Mouse (Mus musculus) limb, embryonic 14.5 days (tissue): Measurements from ENCODE around the gene Pakap. TPM values are rescaled to one million over a fixed set of nuclear protein-coding genes. Genes with fewer than 3 reads are reported as not detected.

ENCODE experiments used
- ATAC-seq: fragments of 200-750 bp; cut with Nextera tagmentation; 2 replicates; pipeline ENCODE4 v1.8.0; 2017; ENCODE audit warnings: low read depth, moderate number of reproducible peaks, moderate TSS enrichment; ENCODE audit not compliant: low FRiP score
- DNase-seq: peaks from one replicate; pipeline ENCODE4 v3.0.0-alpha.2; 2015; ENCODE audit warnings: low spot score
- H3K27ac ChIP-seq: fragments of 300-500 bp; sonication (generic); replicated peaks from 2 replicates; pipeline ENCODE4 v1.5.1; 2014; ENCODE audit warnings: low read depth, mild to moderate bottlenecking, low read length, moderate library complexity, mixed read lengths
- H3K27me3 ChIP-seq: fragments of 300-500 bp; sonication (generic); 2 replicates; pipeline ENCODE4 v1.6.1; 2014; ENCODE audit warnings: low read length, mixed read lengths; ENCODE audit not compliant: control insufficient read depth, insufficient read depth
- H3K36me3 ChIP-seq: fragments of 300-500 bp; sonication (generic); 2 replicates; pipeline ENCODE4 v1.6.1; 2014; ENCODE audit warnings: mild to moderate bottlenecking, low read length, moderate library complexity, mixed read lengths; ENCODE audit not compliant: control insufficient read depth, insufficient read depth
- H3K4me1 ChIP-seq: fragments of 300-500 bp; sonication (generic); 2 replicates; pipeline ENCODE4 v1.6.1; 2014; ENCODE audit warnings: antibody characterized with exemption, low read length, mixed read lengths; ENCODE audit not compliant: control insufficient read depth, insufficient read depth
- H3K4me2 ChIP-seq: fragments of 300-500 bp; sonication (generic); replicated peaks from 2 replicates; pipeline ENCODE4 v1.6.1; 2014; ENCODE audit warnings: low read depth, mild to moderate bottlenecking, low read length, moderate library complexity; ENCODE audit not compliant: severe bottlenecking
- H3K4me3 ChIP-seq: fragments of 300-500 bp; sonication (generic); replicated peaks from 2 replicates; pipeline ENCODE4 v1.5.1; 2014; ENCODE audit warnings: low read length
- H3K9ac ChIP-seq: fragments of 300-500 bp; sonication (generic); 2 replicates; pipeline ENCODE4 v1.6.1; 2014; ENCODE audit warnings: mild to moderate bottlenecking, low read depth, low read length, moderate library complexity; ENCODE audit not compliant: severe bottlenecking
- H3K9me3 ChIP-seq: fragments of 300-500 bp; sonication (generic); 2 replicates; pipeline ENCODE4 v1.6.1; 2016; ENCODE audit warnings: low read length; ENCODE audit not compliant: control insufficient read depth
- POLR2A ChIP-seq: fragments of 200-500 bp; IDR thresholded peaks from 2 replicates; pipeline ENCODE4 v1.8.0; 2012; ENCODE audit warnings: inconsistent platforms, mild to moderate bottlenecking, moderate library complexity, borderline replicate concordance; ENCODE audit not compliant: insufficient read depth, insufficient read length; ENCODE audit errors: extremely low read depth
- WGBS: fragments of 180-500 bp; shearing (Covaris S2); extraction: QIAGEN DNeasy Blood & Tissue Kit; methylation state at CpG from one replicate; pipeline ENCODE4 v1.1.7; 2014; 5-methylcytosine and 5-hydroxymethylcytosine counted together
- polyA plus RNA-seq, 2 experiments: library from polyadenylated mRNA; depleted of rRNA in 1 of 2; stranded (reverse) in 1 of 2; unstranded in 1 of 2; fragments of >200 nt; fragmentation: Nextera tagmentation in 1 of 2; extraction: Ambion mirVana in 1 of 2; gene quantifications; 2 replicates each; pipeline versions ENCODE4 v1.2.1 to v1.2.3; 2012 to 2014

Gene Pakap
- polyA plus RNA-seq, 2 experiments: 6.4 to 26.9 TPM

DNA sequence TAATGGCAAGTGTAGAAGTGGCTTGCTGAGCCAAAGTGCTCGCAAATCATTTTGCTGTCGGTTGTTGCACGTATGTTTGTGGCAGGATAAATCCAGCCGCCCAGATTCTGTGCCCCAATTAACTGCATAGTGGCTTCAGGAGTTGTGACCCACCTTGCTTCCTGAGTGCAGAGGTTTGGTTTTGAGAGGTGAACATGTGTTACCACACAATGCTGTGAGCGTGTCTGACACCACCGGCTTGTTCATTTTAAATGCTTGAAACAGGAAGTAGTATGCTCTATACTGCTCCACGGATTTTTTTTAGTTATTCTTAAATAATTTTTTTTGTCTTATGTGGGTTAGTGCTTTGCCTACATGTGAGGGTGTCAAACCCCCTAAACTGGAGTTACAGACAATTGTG lies 264.3 kb downstream of the Pakap start:
- Histone ChIP-seq H3K4me1 (peaks cover 6% of the 10 kb centered on the region; the same call in 1 of the 2 replicates), H3K9me3 (no peaks in the 10 kb centered on the region), H3K36me3 (no peaks in the 10 kb centered on the region), H3K27ac (no peak overlapping the region), H3K9ac (no peak overlapping the region), H3K27me3 (no peaks in the 10 kb centered on the region), H3K4me2 (no peak overlapping the region), H3K4me3 (no peak overlapping the region)
- DNase-seq (no peak), ATAC-seq (no peak)
- 15% methylated on average over 7 of the region's 7 CpGs for WGBS
- no peak for TF ChIP-seq POLR2A

DNA sequence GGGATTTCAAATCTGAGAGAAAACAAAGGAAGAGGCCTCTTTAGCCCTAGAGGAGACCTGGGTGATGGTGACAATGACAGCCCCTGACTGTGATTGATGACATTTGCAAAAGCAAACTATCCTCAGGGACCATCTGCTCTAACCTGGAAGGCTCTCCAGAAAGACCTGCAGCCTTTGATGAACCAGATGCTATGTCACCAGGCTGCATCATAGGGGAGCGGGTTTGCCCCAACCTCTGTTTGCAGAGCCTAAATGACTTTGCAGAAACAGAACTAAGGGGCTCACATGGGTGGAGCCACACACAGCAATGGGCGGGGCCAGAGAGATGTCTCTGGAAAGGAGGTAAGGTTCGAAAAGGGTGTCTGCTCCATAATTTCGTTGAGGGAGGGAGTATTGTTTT lies 265.1 kb downstream of the Pakap start:
- DNase-seq (no peak), ATAC-seq (no peak)
- H3K36me3 ChIP-seq: no peaks in the 10 kb centered on the region
- no peaks in the 10 kb centered on the region for H3K27me3 ChIP-seq
- 64% methylated on average over 4 of the region's 4 CpGs for WGBS
- no peak overlapping the region for H3K27ac ChIP-seq
- H3K9ac ChIP-seq: no peak overlapping the region
- no peak overlapping the region for H3K4me3 ChIP-seq
- H3K9me3 ChIP-seq: no peaks in the 10 kb centered on the region
- no peak overlapping the region for H3K4me2 ChIP-seq
- TF ChIP-seq POLR2A: no peak
- H3K4me1 ChIP-seq: peaks cover 6% of the 10 kb centered on the region; the same call in 1 of the 2 replicates

DNA sequence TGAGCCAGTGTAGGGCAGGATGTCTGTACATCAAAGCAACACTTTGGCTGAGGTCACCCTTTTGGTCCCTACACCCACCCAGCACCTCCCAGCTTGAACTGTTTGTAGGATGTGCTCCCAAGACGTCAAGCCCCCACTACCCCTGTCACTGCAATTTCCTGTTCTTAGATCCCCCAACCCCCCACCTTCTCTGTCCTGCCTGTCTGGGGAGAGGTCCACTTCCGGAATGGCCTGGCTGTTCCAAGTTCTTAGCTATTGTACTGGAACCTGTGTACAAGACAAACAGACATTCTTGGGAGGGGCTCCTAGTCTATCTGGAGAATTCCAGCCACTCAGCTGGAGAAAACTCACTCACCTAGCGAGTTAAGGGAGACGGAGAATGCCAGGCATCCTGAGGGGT lies 266.2 kb downstream of the Pakap start:
- H3K9ac ChIP-seq: no peak overlapping the region
- peaks cover 6% of the 10 kb centered on the region; the same call in 1 of the 2 replicates for H3K4me1 ChIP-seq
- H3K9me3 ChIP-seq: no peaks in the 10 kb centered on the region
- no peak overlapping the region for H3K4me3 ChIP-seq
- DNase-seq: no peak
- no peak for TF ChIP-seq POLR2A
- no peaks in the 10 kb centered on the region for H3K27me3 ChIP-seq
- H3K36me3 ChIP-seq: no peaks in the 10 kb centered on the region
- WGBS: 44% methylated on average over 4 of the region's 4 CpGs
- no peak overlapping the region for H3K27ac ChIP-seq
- H3K4me2 ChIP-seq: no peak overlapping the region
- no peak for ATAC-seq

DNA sequence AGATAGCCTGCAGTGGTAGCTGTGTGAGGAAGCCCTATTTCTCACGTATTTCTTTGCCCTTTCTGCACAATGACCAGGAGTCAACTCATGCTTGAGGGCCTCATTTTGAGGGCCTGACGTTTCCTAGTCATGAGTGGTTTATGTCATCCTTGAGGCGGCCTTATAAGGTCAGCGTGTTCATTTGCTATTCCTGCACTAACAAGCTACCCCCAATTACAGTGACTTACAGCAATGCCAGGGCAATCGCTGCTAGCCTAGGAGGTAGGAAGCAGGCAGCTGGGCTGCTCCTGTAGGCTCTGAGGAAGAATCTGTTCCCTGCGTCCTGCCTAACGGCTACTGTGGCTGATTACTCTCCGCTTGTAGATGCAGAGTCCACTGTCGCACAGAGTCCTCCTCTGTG lies 269.1 kb downstream of the Pakap start:
- Histone ChIP-seq H3K4me1 (peaks cover 6% of the 10 kb centered on the region; the same call in 1 of the 2 replicates), H3K9ac (no peak overlapping the region), H3K36me3 (no peaks in the 10 kb centered on the region), H3K4me2 (no peak overlapping the region), H3K9me3 (no peaks in the 10 kb centered on the region), H3K27me3 (no peaks in the 10 kb centered on the region), H3K4me3 (no peak overlapping the region), H3K27ac (no peak overlapping the region)
- 51% methylated on average over 9 of the region's 9 CpGs for WGBS
- TF ChIP-seq POLR2A: no peak
- no peak for DNase-seq
- ATAC-seq: no peak

DNA sequence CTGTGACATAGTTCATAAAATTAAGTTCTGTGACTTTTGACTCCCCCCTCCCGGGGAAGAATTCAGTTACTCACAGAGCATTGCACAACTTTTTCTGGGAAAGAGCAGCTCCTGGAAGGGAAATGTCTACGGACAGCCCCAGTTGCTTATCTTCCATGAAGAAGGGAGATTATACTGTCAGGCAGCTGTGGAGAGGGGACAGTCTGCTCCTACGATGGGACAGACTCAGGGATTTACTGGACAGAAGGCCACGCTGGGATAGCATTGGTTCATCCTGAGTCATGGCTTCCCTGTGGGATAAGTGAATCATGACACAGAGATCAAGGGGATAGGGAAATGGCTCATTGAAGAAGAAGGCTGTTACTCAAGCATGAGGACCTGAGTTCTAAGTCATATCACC lies 271.4 kb downstream of the Pakap start:
- DNase-seq (no peak), ATAC-seq (no peak)
- H3K27me3 ChIP-seq: no peaks in the 10 kb centered on the region
- no peak overlapping the region for H3K27ac ChIP-seq
- no peak for TF ChIP-seq POLR2A
- WGBS: 71% methylated on average over 4 of the region's 4 CpGs
- no peaks in the 10 kb centered on the region for H3K36me3 ChIP-seq
- H3K9me3 ChIP-seq: no peaks in the 10 kb centered on the region
- no peak overlapping the region for H3K4me2 ChIP-seq
- H3K4me3 ChIP-seq: no peak overlapping the region
- no peak overlapping the region for H3K9ac ChIP-seq
- H3K4me1 ChIP-seq: peaks cover 2% of the 10 kb centered on the region

DNA sequence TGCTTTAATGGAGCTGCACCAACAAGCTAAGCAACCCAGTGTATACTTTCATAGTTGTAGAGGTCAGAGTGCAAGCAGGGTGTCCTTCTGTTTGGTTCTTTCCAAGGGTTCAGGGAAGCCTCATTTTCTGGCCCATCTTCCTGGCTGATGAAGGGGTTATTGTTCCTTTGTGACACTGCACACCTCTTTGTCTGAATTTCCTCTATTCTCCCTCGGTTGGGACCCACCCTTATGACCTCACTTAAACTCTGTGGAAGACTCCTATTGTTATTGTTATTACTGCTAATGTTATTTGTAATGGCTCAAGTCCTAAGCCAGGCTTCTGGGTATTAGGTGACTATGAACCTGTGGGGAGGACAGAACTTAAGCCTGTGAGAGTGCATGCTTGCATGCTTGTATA lies 273.9 kb downstream of the Pakap start:
- Histone ChIP-seq H3K9ac (no peak overlapping the region), H3K36me3 (no peaks in the 10 kb centered on the region), H3K27me3 (no peaks in the 10 kb centered on the region), H3K4me2 (no peak overlapping the region), H3K4me1 (peaks cover 25% of the 10 kb centered on the region), H3K9me3 (no peaks in the 10 kb centered on the region), H3K4me3 (no peak overlapping the region), H3K27ac (no peak overlapping the region)
- ATAC-seq (no peak), DNase-seq (no peak)
- TF ChIP-seq POLR2A: no peak
- 76% methylated on average over 1 of the region's 1 CpGs for WGBS
